In genomic region chr1:134771353-134771752, GRCm38 (mm10) we compare ENCODE assay signal across 7 mouse cellular contexts.
DNase-seq lines count a peak whose midpoint lies in the region; ATAC-seq and TF ChIP-seq lines count a peak whose summit lies in the region.

No protein-coding gene starts in this region.

- TF ChIP-seq CTCF in testis, adult 2 months (IDR thresholded peaks at IDR 0.05; ENCODE audit: control insufficient read depth, insufficient read depth, insufficient replicate concordance, low read depth, low read length): no peak
- no peak for TF ChIP-seq CTCF in heart, adult 2 months (IDR thresholded peaks at IDR 0.05)

- H3K27ac ChIP-seq in testis, adult 2 months (ENCODE audit: control insufficient read depth, insufficient read depth, low read depth, low read length): peak overlapping the region; percentile 33; the same call in 1 of the 2 replicates
- H3K27ac ChIP-seq in heart, adult 2 months: peak overlapping the region; percentile 45

- H3K36me3 ChIP-seq in testis, adult 2 months (ENCODE audit: control insufficient read depth, insufficient read depth, low read length): no peaks in the 10 kb centered on the region; the same call in none of the 2 replicates
- H3K36me3 ChIP-seq in heart, adult 2 months (ENCODE audit: control insufficient read depth, insufficient read depth, low read length): peaks cover 19% of the 10 kb centered on the region

- H3K4me3 ChIP-seq in testis, adult 2 months (ENCODE audit: control insufficient read depth, low read depth, low read length): no peak overlapping the region
- no peak overlapping the region for H3K4me3 ChIP-seq in heart, adult 2 months

- no peak for ATAC-seq in megakaryocyte-erythroid progenitor cell, adult 5-6 weeks (replicated peaks; ENCODE audit: low FRiP score, low TSS enrichment, poor library complexity, severe bottlenecking)

- 24% methylated on average over 6 of the region's 6 CpGs for WGBS in heart, adult 2 months

- no peak for TF ChIP-seq POLR2A in testis, adult 2 months (IDR thresholded peaks at IDR 0.05; ENCODE audit: control insufficient read depth, low read depth, low read length)
- no peak for TF ChIP-seq POLR2A in heart, adult 2 months (IDR thresholded peaks at IDR 0.05; ENCODE audit: insufficient read depth, low read depth, low read length)

- no peaks in the 10 kb centered on the region for H3K27me3 ChIP-seq in testis, adult 2 months (ENCODE audit: control insufficient read depth, insufficient read depth, low read length)
- no peaks in the 10 kb centered on the region for H3K27me3 ChIP-seq in heart, adult 2 months (ENCODE audit: control insufficient read depth, insufficient read depth, low read length)

- no peak for DNase-seq in testis, postnatal 10 days (ENCODE audit: low spot score)
- DNase-seq in heart, adult 2 months: peak in 1 of 2 experiments; percentile 71
- DNase-seq in kidney, postnatal 36 days: peak; percentile 18 to 62
- no peak for DNase-seq in Muller cell, postnatal 12 days (ENCODE audit: inconsistent ontology term)
- DNase-seq in cerebellum, adult 11 months: no peak

- H3K9ac ChIP-seq in heart, adult 2 months (ENCODE audit: low read depth, low read length): no peak overlapping the region

- no peaks in the 10 kb centered on the region for H3K79me2 ChIP-seq in heart, adult 2 months (replicated peaks; ENCODE audit: control insufficient read depth, insufficient read depth, low read length)

- TF ChIP-seq EP300 in heart, adult 2 months (IDR thresholded peaks at IDR 0.05; ENCODE audit: insufficient read depth, low read depth, low read length): 0 out of 2 replicates have a peak, but pooled peaks have one; percentile 44

- peaks cover 6% of the 10 kb centered on the region for H3K4me1 ChIP-seq in testis, adult 2 months (ENCODE audit: control insufficient read depth, insufficient read depth, low read length)
- H3K4me1 ChIP-seq in heart, adult 2 months (ENCODE audit: control insufficient read depth, insufficient read depth, low read length): peaks cover 19% of the 10 kb centered on the region

- intact Hi-C loops in heart, adult 2 months (cut with DNase I): no loop called here

Comparison
In these comparisons a context has a peak if more than half of its experiments do, and no peak if none do; other contexts are left out.
1. DNase-seq: peak in kidney, postnatal 36 days (2 of 2); none in testis, postnatal 10 days (single experiment), Muller cell, postnatal 12 days (single experiment) and cerebellum, adult 11 months (single experiment).